Mouse (Mus musculus): ENCODE measurements at regions not wholly inside any gene's neighbourhood (a gene's known extent, or its start where the extent isn't known, plus 50 kb on each side); places are given as distances from the start of the nearest gene placed in this dataset.

DNA sequence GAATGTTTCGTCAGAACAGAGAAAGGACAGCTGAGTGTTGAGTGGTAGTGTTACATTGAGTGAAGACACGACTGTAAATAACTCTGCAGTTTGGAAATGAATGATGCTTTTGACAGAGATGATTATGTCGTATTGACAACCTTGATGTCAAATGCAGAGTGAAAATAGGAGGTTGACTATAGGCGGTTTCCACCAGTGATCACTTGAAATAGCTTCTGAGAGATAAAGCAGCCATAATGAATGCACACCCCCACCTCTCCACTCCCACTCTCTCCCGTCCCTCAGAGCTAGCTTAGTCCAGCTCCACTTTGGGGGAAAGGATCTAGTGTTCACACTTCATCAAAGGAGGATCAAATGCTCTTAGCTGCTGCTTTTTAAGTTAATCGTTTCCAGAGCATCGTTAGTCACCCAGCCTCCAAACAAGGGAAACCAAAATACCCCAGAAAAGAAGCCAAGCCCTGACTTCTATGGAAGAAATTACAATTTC lies 387.6 kb upstream of the Dph6 start:
- H3K27me3 ChIP-seq (ENCODE audit: insufficient read depth, low read length) = no peaks in the 10 kb centered on the region

GRCm38 (mm10) chr2:115056327-115057070 lies 401.7 kb upstream of the Dph6 start:
- TF ChIP-seq CTCF (IDR thresholded peaks at IDR 0.05; ENCODE audit: low read depth) = no peak
- TF ChIP-seq EP300 (IDR thresholded peaks at IDR 0.05; ENCODE audit: low read depth) = no peak
- Histone ChIP-seq H3K4me3 (ENCODE audit: low read depth, low read length) (no peak overlapping the region), H3K9ac (replicated peaks) (no peak overlapping the region), H3K27ac (ENCODE audit: low read depth) (no peak overlapping the region), H3K9me3 (ENCODE audit: low read length) (no peaks in the 10 kb centered on the region), H3K27me3 (ENCODE audit: insufficient read depth, low read length) (no peaks in the 10 kb centered on the region), H3K36me3 (replicated peaks; ENCODE audit: insufficient read depth, low read length) (no peaks in the 10 kb centered on the region), H3K4me1 (ENCODE audit: insufficient read depth) (no peaks in the 10 kb centered on the region), H3K4me2 (ENCODE audit: low read depth, low read length) (no peak overlapping the region)
- 70% methylated on average over 4 of the region's 4 CpGs for WGBS (ENCODE audit: insufficient replicate concordance)
- DNase-seq (no peak), ATAC-seq (no peak)

More for the DNA sequence above, 387.6 kb upstream of the Dph6 start:
- DNase-seq (no peak), ATAC-seq (no peak)
- Histone ChIP-seq H3K36me3 (replicated peaks; ENCODE audit: insufficient read depth, low read length) (no peaks in the 10 kb centered on the region), H3K4me3 (ENCODE audit: low read depth, low read length) (no peak overlapping the region), H3K9ac (replicated peaks) (no peak overlapping the region), H3K4me1 (ENCODE audit: insufficient read depth) (no peaks in the 10 kb centered on the region), H3K9me3 (ENCODE audit: low read length) (no peaks in the 10 kb centered on the region), H3K27ac (ENCODE audit: low read depth) (no peak overlapping the region), H3K4me2 (ENCODE audit: low read depth, low read length) (no peak overlapping the region)
- no peak for TF ChIP-seq CTCF (IDR thresholded peaks at IDR 0.05; ENCODE audit: low read depth)
- TF ChIP-seq EP300 (IDR thresholded peaks at IDR 0.05; ENCODE audit: low read depth) = no peak
- 63% methylated on average over 7 of the region's 7 CpGs for WGBS (ENCODE audit: insufficient replicate concordance)

DNA sequence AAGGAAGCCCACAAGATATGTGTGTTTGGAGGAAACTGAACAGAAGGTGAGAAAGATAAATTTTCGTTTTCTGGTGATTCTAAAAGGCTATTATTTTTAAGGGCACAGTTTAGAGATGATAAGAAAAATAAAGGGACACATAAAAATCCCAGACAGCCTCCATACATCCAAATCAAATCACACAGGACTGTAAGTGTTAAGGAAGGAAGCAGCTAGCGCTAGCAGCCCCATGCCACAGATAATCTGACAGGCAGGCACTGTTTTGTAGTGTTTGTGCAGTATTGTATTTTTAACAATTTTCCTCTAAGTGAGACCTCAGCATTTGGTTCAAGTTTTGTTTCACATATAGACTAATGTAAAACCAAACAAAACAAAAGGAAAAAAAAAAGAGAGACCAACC lies 402.4 kb upstream of the Dph6 start:
- H3K27ac ChIP-seq (ENCODE audit: low read depth) = no peak overlapping the region
- no peaks in the 10 kb centered on the region for H3K4me1 ChIP-seq (ENCODE audit: insufficient read depth)
- no peak overlapping the region for H3K4me2 ChIP-seq (ENCODE audit: low read depth, low read length)
- ATAC-seq (no peak), DNase-seq (no peak)
- no peaks in the 10 kb centered on the region for H3K27me3 ChIP-seq (ENCODE audit: insufficient read depth, low read length)
- WGBS (ENCODE audit: insufficient replicate concordance) = 51% methylated on average over 2 of the region's 2 CpGs
- H3K4me3 ChIP-seq (ENCODE audit: low read depth, low read length) = no peak overlapping the region
- H3K9ac ChIP-seq (replicated peaks) = no peak overlapping the region
- TF ChIP-seq CTCF (IDR thresholded peaks at IDR 0.05; ENCODE audit: low read depth) = no peak
- TF ChIP-seq EP300 (IDR thresholded peaks at IDR 0.05; ENCODE audit: low read depth) = no peak
- no peaks in the 10 kb centered on the region for H3K9me3 ChIP-seq (ENCODE audit: low read length)
- no peaks in the 10 kb centered on the region for H3K36me3 ChIP-seq (replicated peaks; ENCODE audit: insufficient read depth, low read length)

GRCm38 (mm10) chr2:115067489-115068163 lies 412.9 kb upstream of the Dph6 start:
- Histone ChIP-seq H3K36me3 (replicated peaks; ENCODE audit: insufficient read depth, low read length) (no peaks in the 10 kb centered on the region), H3K9me3 (ENCODE audit: low read length) (no peaks in the 10 kb centered on the region), H3K9ac (replicated peaks) (no peak overlapping the region), H3K27ac (ENCODE audit: low read depth) (no peak overlapping the region), H3K27me3 (ENCODE audit: insufficient read depth, low read length) (no peaks in the 10 kb centered on the region), H3K4me1 (ENCODE audit: insufficient read depth) (no peaks in the 10 kb centered on the region), H3K4me3 (ENCODE audit: low read depth, low read length) (no peak overlapping the region), H3K4me2 (ENCODE audit: low read depth, low read length) (no peak overlapping the region)
- 70% methylated on average over 8 of the region's 8 CpGs for WGBS (ENCODE audit: insufficient replicate concordance)
- TF ChIP-seq CTCF (IDR thresholded peaks at IDR 0.05; ENCODE audit: low read depth) (no peak), EP300 (IDR thresholded peaks at IDR 0.05; ENCODE audit: low read depth) (no peak)
- ATAC-seq (no peak), DNase-seq (no peak)

DNA sequence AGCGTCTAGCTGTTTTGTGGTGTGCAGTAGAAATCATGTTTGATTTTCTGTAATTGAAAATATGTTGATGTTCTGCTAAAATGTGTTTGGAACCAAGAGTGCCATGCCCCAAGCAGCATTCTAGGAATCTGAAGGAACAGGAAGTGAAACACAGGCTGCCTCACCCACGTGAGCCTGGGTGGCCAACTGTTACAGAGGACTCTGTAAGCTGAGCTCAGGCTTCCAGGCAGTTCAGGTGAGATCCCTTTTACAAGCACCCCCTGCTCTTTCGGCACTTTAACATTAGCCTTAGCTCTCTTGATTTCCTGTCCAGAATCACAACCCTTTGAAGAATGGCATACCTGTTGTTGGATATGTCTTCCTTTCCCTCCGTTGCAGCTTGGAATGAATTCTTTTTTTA lies 414.9 kb upstream of the Dph6 start:
- Histone ChIP-seq H3K4me1 (ENCODE audit: insufficient read depth) (no peaks in the 10 kb centered on the region), H3K27me3 (ENCODE audit: insufficient read depth, low read length) (no peaks in the 10 kb centered on the region), H3K36me3 (replicated peaks; ENCODE audit: insufficient read depth, low read length) (no peaks in the 10 kb centered on the region), H3K4me3 (ENCODE audit: low read depth, low read length) (no peak overlapping the region), H3K9me3 (ENCODE audit: low read length) (no peaks in the 10 kb centered on the region), H3K27ac (ENCODE audit: low read depth) (no peak overlapping the region), H3K4me2 (ENCODE audit: low read depth, low read length) (no peak overlapping the region), H3K9ac (replicated peaks) (no peak overlapping the region)
- no peak for ATAC-seq
- 59% methylated on average over 4 of the region's 4 CpGs for WGBS (ENCODE audit: insufficient replicate concordance)
- DNase-seq = no peak
- no peak for TF ChIP-seq CTCF (IDR thresholded peaks at IDR 0.05; ENCODE audit: low read depth)
- no peak for TF ChIP-seq EP300 (IDR thresholded peaks at IDR 0.05; ENCODE audit: low read depth)

GRCm38 (mm10) chr2:115070123-115070522 lies 415.4 kb upstream of the Dph6 start:
- H3K27ac ChIP-seq (ENCODE audit: low read depth) = no peak overlapping the region
- 60% methylated on average over 6 of the region's 6 CpGs for WGBS (ENCODE audit: insufficient replicate concordance)
- TF ChIP-seq CTCF (IDR thresholded peaks at IDR 0.05; ENCODE audit: low read depth) (no peak), EP300 (IDR thresholded peaks at IDR 0.05; ENCODE audit: low read depth) (no peak)

More at GRCm38 (mm10) chr2:115070123-115070522, 415.4 kb upstream of the Dph6 start:
- DNase-seq (no peak), ATAC-seq (no peak)
- Histone ChIP-seq H3K9ac (replicated peaks) (no peak overlapping the region), H3K27me3 (ENCODE audit: insufficient read depth, low read length) (no peaks in the 10 kb centered on the region), H3K9me3 (ENCODE audit: low read length) (no peaks in the 10 kb centered on the region), H3K4me3 (ENCODE audit: low read depth, low read length) (no peak overlapping the region), H3K4me1 (ENCODE audit: insufficient read depth) (no peaks in the 10 kb centered on the region), H3K4me2 (ENCODE audit: low read depth, low read length) (no peak overlapping the region), H3K36me3 (replicated peaks; ENCODE audit: insufficient read depth, low read length) (no peaks in the 10 kb centered on the region)
